Mouse (Mus musculus) forebrain, embryonic 12.5 days (tissue): ENCODE results near the gene Olfr366. TPM values are rescaled to one million over a fixed set of nuclear protein-coding genes. Genes with fewer than 3 reads are reported as not detected.
"Not testable (repeated sequence)": the region's sequence is repeated elsewhere in the genome, so short reads cannot be mapped to it uniquely, and the experiment has no call there.

Source experiments
- ATAC-seq: fragments of 200-750 bp; cut with Nextera tagmentation; 2 replicates; pipeline ENCODE4 v1.8.0; 2017; ENCODE audit warnings: moderate TSS enrichment; ENCODE audit not compliant: low FRiP score
- H3K27ac ChIP-seq: fragments of 300-500 bp; sonication (generic); 2 replicates; pipeline ENCODE4 v1.5.1; 2016; ENCODE audit warnings: mild to moderate bottlenecking
- H3K27me3 ChIP-seq: fragments of 300-500 bp; sonication (generic); 2 replicates; pipeline ENCODE4 v1.6.1; 2016; ENCODE audit warnings: mild to moderate bottlenecking
- H3K36me3 ChIP-seq: fragments of 300-500 bp; sonication (generic); replicated peaks from 2 replicates; pipeline ENCODE4 v1.6.1; 2016; ENCODE audit warnings: mild to moderate bottlenecking
- H3K4me1 ChIP-seq: fragments of 300-500 bp; sonication (generic); 2 replicates; pipeline ENCODE4 v1.6.1; 2016
- H3K4me2 ChIP-seq: fragments of 300-500 bp; sonication (generic); 2 replicates; pipeline ENCODE4 v1.6.1; 2016; ENCODE audit warnings: mild to moderate bottlenecking, moderate library complexity
- H3K4me3 ChIP-seq: fragments of 300-500 bp; sonication (generic); replicated peaks from 2 replicates; pipeline ENCODE4 v1.5.1; 2016; ENCODE audit warnings: mild to moderate bottlenecking
- H3K9ac ChIP-seq: fragments of 300-500 bp; sonication (generic); 2 replicates; pipeline ENCODE4 v1.6.1; 2016; ENCODE audit warnings: mild to moderate bottlenecking
- H3K9me3 ChIP-seq: fragments of 300-500 bp; sonication (generic); 2 replicates; pipeline ENCODE4 v1.6.1; 2016
- WGBS: fragments of 180-500 bp; shearing (Covaris S2); methylation state at CpG from one replicate; pipeline ENCODE4 v1.1.7; 2016; 5-methylcytosine and 5-hydroxymethylcytosine counted together
- polyA plus RNA-seq: library from polyadenylated mRNA; unstranded; fragments of >200 nt; fragmentation: Nextera tagmentation; extraction: Ambion mirVana; gene quantifications from 2 replicates; pipeline ENCODE4 v1.2.1, GENCODE M21; 2016

Olfr366 gene
- polyA plus RNA-seq, result not detected in 2 replicates

- Histone ChIP-seq H3K27me3 (no peaks in the 10 kb centered on the region), H3K36me3 (no peaks in the 10 kb centered on the region), H3K4me3 (no peak within 1 kb of the TSS), H3K27ac (no peak within 1 kb of the TSS), H3K9me3 (peaks cover 27% of the 10 kb centered on the region), H3K4me1 (no peaks in the 10 kb centered on the region), H3K9ac (no peak within 1 kb of the TSS), H3K4me2 (no peak within 1 kb of the TSS)
- ATAC-seq, result no peak
Measured at GRCm38 (mm10) chr2:37211274-37211673, at the start of gene Olfr366. Gene Olfr366, plus strand, starts transcription at chr2:37211574.

- H3K36me3 ChIP-seq, result no peaks in the 10 kb centered on the region
Measured at GRCm38 (mm10) chr2:37187898-37188297, 23.5 kb upstream of the Olfr366 start, which contains the start of gene Olfr365. Gene Olfr365, plus strand, starts transcription at chr2:37188198.

GRCm38 (mm10) chr2:37261781-37262180 lies 50.4 kb downstream of the Olfr366 start:
- ATAC-seq, H3K9ac ChIP-seq: not testable (repeated sequence)

More at GRCm38 (mm10) chr2:37187898-37188297, 23.5 kb upstream of the Olfr366 start, which contains the start of gene Olfr365:
- peaks cover 10% of the 10 kb centered on the region; the same call in 1 of the 2 replicates for H3K9me3 ChIP-seq
- H3K9ac ChIP-seq, result no peak within 1 kb of the TSS
- no peaks in the 10 kb centered on the region for H3K27me3 ChIP-seq
- no peak for ATAC-seq
- 79% methylated on average over 3 of the region's 3 CpGs for WGBS
- H3K4me3 ChIP-seq, result no peak within 1 kb of the TSS
- no peak within 1 kb of the TSS for H3K27ac ChIP-seq
- no peaks in the 10 kb centered on the region for H3K4me1 ChIP-seq
- no peak within 1 kb of the TSS for H3K4me2 ChIP-seq

More at GRCm38 (mm10) chr2:37261781-37262180, 50.4 kb downstream of the Olfr366 start:
- H3K27ac ChIP-seq, H3K4me2 ChIP-seq, H3K27me3 ChIP-seq, H3K4me1 ChIP-seq, H3K9me3 ChIP-seq, H3K36me3 ChIP-seq, H3K4me3 ChIP-seq: not testable (repeated sequence)
- 86% methylated on average over 7 of the region's 7 CpGs for WGBS

Other genes starting within 250 kb of the Olfr366 start
- gene Olfr357, start 217.7 kb upstream of the Olfr366 start, polyA plus RNA-seq, result not detected in 2 replicates
- not detected in 2 replicates for gene Olfr358, start 202.2 kb upstream of the Olfr366 start, polyA plus RNA-seq
- not detected in 2 replicates for gene Olfr360, start 145.8 kb upstream of the Olfr366 start, polyA plus RNA-seq
- not detected in 2 replicates for gene Olfr361, start 122.3 kb upstream of the Olfr366 start, polyA plus RNA-seq
- not detected in 2 replicates for gene Olfr362, start 93.7 kb upstream of the Olfr366 start, polyA plus RNA-seq
- gene Olfr364-ps1, start 72.3 kb upstream of the Olfr366 start, polyA plus RNA-seq, result not detected in 2 replicates
- not detected in 2 replicates for gene Olfr365, start 23.4 kb upstream of the Olfr366 start, polyA plus RNA-seq
- gene Olfr368, start 114.9 kb downstream of the Olfr366 start, polyA plus RNA-seq, result not detected in 2 replicates
- 73.7 and 77.6 TPM in 2 replicates for gene Pdcl, start 147.8 kb downstream of the Olfr366 start, polyA plus RNA-seq
- 34.5 and 35.0 TPM in 2 replicates for gene Rc3h2, start 211.3 kb downstream of the Olfr366 start, polyA plus RNA-seq
- gene Zbtb26, start 231.6 kb downstream of the Olfr366 start, polyA plus RNA-seq, result 13.2 and 13.5 TPM in 2 replicates
- gene Zbtb6, start 231.6 kb downstream of the Olfr366 start, polyA plus RNA-seq, result 11.0 and 13.9 TPM in 2 replicates
- gene Rabgap1, start 231.7 kb downstream of the Olfr366 start, polyA plus RNA-seq, result 60.5 and 64.0 TPM in 2 replicates